Mouse (Mus musculus): Measurements from ENCODE around the gene D1Pas1. TPM values are rescaled to one million over a fixed set of nuclear protein-coding genes. Genes with fewer than 3 reads are reported as not detected.

D1Pas1 gene
- polyA plus RNA-seq, 1 experiment from 2014 or later = 0.08 TPM

GRCm38 (mm10) chr1:187004306-187004705 is 37.1 kb downstream of the D1Pas1 start:
- no peak for ATAC-seq (ENCODE audit: low read depth)
- H3K27ac ChIP-seq (ENCODE audit: low read length) = no peak overlapping the region
- H3K9me3 ChIP-seq (ENCODE audit: control insufficient read depth, low read length) = no peaks in the 10 kb centered on the region
- no peaks in the 10 kb centered on the region for H3K27me3 ChIP-seq (ENCODE audit: control insufficient read depth, insufficient read depth, low read depth, low read length)
- H3K4me2 ChIP-seq (ENCODE audit: low read depth, low read length) = no peak overlapping the region
- H3K36me3 ChIP-seq (ENCODE audit: control insufficient read depth, insufficient read depth, low read length) = no peaks in the 10 kb centered on the region
- H3K9ac ChIP-seq (ENCODE audit: low read length) = no peak overlapping the region
- WGBS = 93% methylated on average over 1 of the region's 1 CpGs
- H3K4me1 ChIP-seq (replicated peaks; ENCODE audit: control insufficient read depth, insufficient read depth, low read length) = no peaks in the 10 kb centered on the region
- H3K4me3 ChIP-seq (ENCODE audit: low read length) = no peak overlapping the region

- 60% methylated on average over 14 of the region's 14 CpGs for whole genome bisulfite sequencing
- no peaks in the 10 kb centered on the region for H3K36me3 ChIP-seq (ENCODE audit: control insufficient read depth, insufficient read depth, low read length)
- no peak overlapping the region for H3K4me2 ChIP-seq (ENCODE audit: low read depth, low read length)
- H3K4me1 ChIP-seq (replicated peaks; ENCODE audit: control insufficient read depth, insufficient read depth, low read length) = no peaks in the 10 kb centered on the region
- no peak overlapping the region for H3K4me3 ChIP-seq (ENCODE audit: low read length)
- no peak overlapping the region for H3K9ac ChIP-seq (ENCODE audit: low read length)
- peak; percentile 78 for ATAC-seq (ENCODE audit: low read depth)
- no peaks in the 10 kb centered on the region for H3K9me3 ChIP-seq (ENCODE audit: control insufficient read depth, low read length)
- H3K27ac ChIP-seq (ENCODE audit: low read length) = no peak overlapping the region
- no peaks in the 10 kb centered on the region for H3K27me3 ChIP-seq (ENCODE audit: control insufficient read depth, insufficient read depth, low read depth, low read length)
Observed at GRCm38 (mm10) chr1:187006227-187006925, 39.2 kb downstream of the D1Pas1 start.

- no peak overlapping the region for H3K9ac ChIP-seq (ENCODE audit: low read length)
- no peaks in the 10 kb centered on the region for H3K36me3 ChIP-seq (ENCODE audit: control insufficient read depth, insufficient read depth, low read length)
- no peaks in the 10 kb centered on the region for H3K4me1 ChIP-seq (replicated peaks; ENCODE audit: control insufficient read depth, insufficient read depth, low read length)
- H3K27ac ChIP-seq (ENCODE audit: low read length) = no peak overlapping the region
- no peak overlapping the region for H3K4me2 ChIP-seq (ENCODE audit: low read depth, low read length)
- no peak overlapping the region for H3K4me3 ChIP-seq (ENCODE audit: low read length)
- H3K27me3 ChIP-seq (ENCODE audit: control insufficient read depth, insufficient read depth, low read depth, low read length) = no peaks in the 10 kb centered on the region
- no peaks in the 10 kb centered on the region for H3K9me3 ChIP-seq (ENCODE audit: control insufficient read depth, low read length)
- WGBS = 78% methylated on average over 7 of the region's 7 CpGs
- ATAC-seq (ENCODE audit: low read depth) = no peak
Observed at GRCm38 (mm10) chr1:187008236-187008635, 41.0 kb downstream of the D1Pas1 start.

- H3K4me1 ChIP-seq (replicated peaks; ENCODE audit: control insufficient read depth, insufficient read depth, low read length) = no peaks in the 10 kb centered on the region
- no peak overlapping the region for H3K4me3 ChIP-seq (ENCODE audit: low read length)
- H3K9me3 ChIP-seq (ENCODE audit: control insufficient read depth, low read length) = no peaks in the 10 kb centered on the region
- no peak overlapping the region for H3K27ac ChIP-seq (ENCODE audit: low read length)
- no peaks in the 10 kb centered on the region for H3K36me3 ChIP-seq (ENCODE audit: control insufficient read depth, insufficient read depth, low read length)
- H3K9ac ChIP-seq (ENCODE audit: low read length) = no peak overlapping the region
- no peak overlapping the region for H3K4me2 ChIP-seq (ENCODE audit: low read depth, low read length)
- WGBS = 75% methylated on average over 11 of the region's 11 CpGs
- no peak for ATAC-seq (ENCODE audit: low read depth)
- H3K27me3 ChIP-seq (ENCODE audit: control insufficient read depth, insufficient read depth, low read depth, low read length) = no peaks in the 10 kb centered on the region
Observed at GRCm38 (mm10) chr1:187010071-187010470, 42.9 kb downstream of the D1Pas1 start.

- Histone ChIP-seq H3K9ac (ENCODE audit: low read length) (no peak overlapping the region), H3K4me3 (ENCODE audit: low read length) (no peak overlapping the region), H3K27ac (ENCODE audit: low read length) (no peak overlapping the region), H3K36me3 (ENCODE audit: control insufficient read depth, insufficient read depth, low read length) (no peaks in the 10 kb centered on the region), H3K4me1 (replicated peaks; ENCODE audit: control insufficient read depth, insufficient read depth, low read length) (no peaks in the 10 kb centered on the region), H3K4me2 (ENCODE audit: low read depth, low read length) (no peak overlapping the region), H3K27me3 (ENCODE audit: control insufficient read depth, insufficient read depth, low read depth, low read length) (no peaks in the 10 kb centered on the region), H3K9me3 (ENCODE audit: control insufficient read depth, low read length) (no peaks in the 10 kb centered on the region)
- 85% methylated on average over 4 of the region's 4 CpGs for WGBS
- ATAC-seq (ENCODE audit: low read depth) = no peak
Observed at GRCm38 (mm10) chr1:187011601-187012000, 44.4 kb downstream of the D1Pas1 start.

- WGBS = 81% methylated on average over 2 of the region's 2 CpGs
- no peaks in the 10 kb centered on the region for H3K27me3 ChIP-seq (ENCODE audit: control insufficient read depth, insufficient read depth, low read depth, low read length)
- no peak overlapping the region for H3K27ac ChIP-seq (ENCODE audit: low read length)
- H3K4me1 ChIP-seq (replicated peaks; ENCODE audit: control insufficient read depth, insufficient read depth, low read length) = no peaks in the 10 kb centered on the region
- H3K9me3 ChIP-seq (ENCODE audit: control insufficient read depth, low read length) = no peaks in the 10 kb centered on the region
- no peak overlapping the region for H3K4me2 ChIP-seq (ENCODE audit: low read depth, low read length)
- no peak for ATAC-seq (ENCODE audit: low read depth)
- H3K36me3 ChIP-seq (ENCODE audit: control insufficient read depth, insufficient read depth, low read length) = no peaks in the 10 kb centered on the region
- H3K4me3 ChIP-seq (ENCODE audit: low read length) = no peak overlapping the region
- no peak overlapping the region for H3K9ac ChIP-seq (ENCODE audit: low read length)
Observed at GRCm38 (mm10) chr1:187014141-187014540, 46.9 kb downstream of the D1Pas1 start.

- no peaks in the 10 kb centered on the region for H3K36me3 ChIP-seq (ENCODE audit: control insufficient read depth, insufficient read depth, low read length)
- no peaks in the 10 kb centered on the region for H3K27me3 ChIP-seq (ENCODE audit: control insufficient read depth, insufficient read depth, low read depth, low read length)
- H3K4me2 ChIP-seq (ENCODE audit: low read depth, low read length) = no peak overlapping the region
- H3K4me3 ChIP-seq (ENCODE audit: low read length) = no peak overlapping the region
- H3K9me3 ChIP-seq (ENCODE audit: control insufficient read depth, low read length) = no peaks in the 10 kb centered on the region
- 59% methylated on average over 1 of the region's 1 CpGs for WGBS
- no peak overlapping the region for H3K9ac ChIP-seq (ENCODE audit: low read length)
- ATAC-seq (ENCODE audit: low read depth) = no peak
- H3K27ac ChIP-seq (ENCODE audit: low read length) = no peak overlapping the region
- H3K4me1 ChIP-seq (replicated peaks; ENCODE audit: control insufficient read depth, insufficient read depth, low read length) = no peaks in the 10 kb centered on the region
Observed at GRCm38 (mm10) chr1:187015673-187016072, 48.5 kb downstream of the D1Pas1 start.

- H3K4me1 ChIP-seq (replicated peaks; ENCODE audit: control insufficient read depth, insufficient read depth, low read length) = no peaks in the 10 kb centered on the region
- H3K9ac ChIP-seq (ENCODE audit: low read length) = no peak overlapping the region
- H3K4me3 ChIP-seq (ENCODE audit: low read length) = no peak overlapping the region
- no peaks in the 10 kb centered on the region for H3K9me3 ChIP-seq (ENCODE audit: control insufficient read depth, low read length)
- no peaks in the 10 kb centered on the region for H3K27me3 ChIP-seq (ENCODE audit: control insufficient read depth, insufficient read depth, low read depth, low read length)
- no peak overlapping the region for H3K27ac ChIP-seq (ENCODE audit: low read length)
- no peaks in the 10 kb centered on the region for H3K36me3 ChIP-seq (ENCODE audit: control insufficient read depth, insufficient read depth, low read length)
- WGBS = 48% methylated on average over 4 of the region's 4 CpGs
- no peak overlapping the region for H3K4me2 ChIP-seq (ENCODE audit: low read depth, low read length)
- ATAC-seq (ENCODE audit: low read depth) = no peak
Observed at GRCm38 (mm10) chr1:187016116-187016515, 48.9 kb downstream of the D1Pas1 start.

- 62% methylated on average over 7 of the region's 7 CpGs for WGBS
- H3K36me3 ChIP-seq (ENCODE audit: control insufficient read depth, insufficient read depth, low read length) = no peaks in the 10 kb centered on the region
Observed at GRCm38 (mm10) chr1:187020011-187020410, 52.8 kb downstream of the D1Pas1 start.

More at GRCm38 (mm10) chr1:187020011-187020410, 52.8 kb downstream of the D1Pas1 start:
- Histone ChIP-seq H3K27me3 (ENCODE audit: control insufficient read depth, insufficient read depth, low read depth, low read length) (no peaks in the 10 kb centered on the region), H3K9me3 (ENCODE audit: control insufficient read depth, low read length) (no peaks in the 10 kb centered on the region), H3K4me2 (ENCODE audit: low read depth, low read length) (no peak overlapping the region), H3K9ac (ENCODE audit: low read length) (no peak overlapping the region), H3K4me3 (ENCODE audit: low read length) (no peak overlapping the region), H3K27ac (ENCODE audit: low read length) (no peak overlapping the region), H3K4me1 (replicated peaks; ENCODE audit: control insufficient read depth, insufficient read depth, low read length) (no peaks in the 10 kb centered on the region)
- no peak for ATAC-seq (ENCODE audit: low read depth)

All from lung, embryonic 16.5 days (tissue).